Mouse (Mus musculus): ENCODE measurements around the gene Ano4. TPM values are rescaled to one million over a fixed set of nuclear protein-coding genes. Genes with fewer than 3 reads are reported as not detected.

Gene Ano4
- polyA plus RNA-seq, 1 experiment from 2014 or later, result 8.5 TPM

- ATAC-seq (replicated peaks), result no peak
- Histone ChIP-seq H3K4me2 (no peak overlapping the region), H3K9ac (no peak overlapping the region), H3K4me1 (no peaks in the 10 kb centered on the region), H3K27me3 (replicated peaks) (no peaks in the 10 kb centered on the region), H3K36me3 (replicated peaks) (no peaks in the 10 kb centered on the region), H3K4me3 (no peak overlapping the region), H3K27ac (no peak overlapping the region), H3K9me3 (no peaks in the 10 kb centered on the region)
- 66% methylated on average over 6 of the region's 6 CpGs for WGBS
Measured at GRCm38 (mm10) chr10:88978932-88979331, 365.6 kb downstream of the Ano4 start.

- H3K36me3 ChIP-seq (replicated peaks), result no peaks in the 10 kb centered on the region
Measured at GRCm38 (mm10) chr10:88970951-88971725, 373.4 kb downstream of the Ano4 start.

GRCm38 (mm10) chr10:88968586-88968985, 376.0 kb downstream of the Ano4 start:
- H3K36me3 ChIP-seq (replicated peaks), result no peaks in the 10 kb centered on the region
- 92% methylated on average over 5 of the region's 5 CpGs for WGBS
- H3K9ac ChIP-seq, result no peak overlapping the region
- H3K9me3 ChIP-seq, result no peaks in the 10 kb centered on the region
- no peak overlapping the region for H3K27ac ChIP-seq
- H3K27me3 ChIP-seq (replicated peaks), result no peaks in the 10 kb centered on the region
- H3K4me2 ChIP-seq, result no peak overlapping the region
- no peak overlapping the region for H3K4me3 ChIP-seq
- ATAC-seq (replicated peaks), result no peak
- no peaks in the 10 kb centered on the region for H3K4me1 ChIP-seq

More at GRCm38 (mm10) chr10:88970951-88971725, 373.4 kb downstream of the Ano4 start:
- ATAC-seq (replicated peaks), result no peak
- no peak overlapping the region for H3K27ac ChIP-seq
- no peak overlapping the region for H3K4me2 ChIP-seq
- 90% methylated on average over 7 of the region's 7 CpGs for WGBS
- H3K4me1 ChIP-seq, result no peaks in the 10 kb centered on the region
- no peak overlapping the region for H3K9ac ChIP-seq
- H3K4me3 ChIP-seq, result no peak overlapping the region
- no peaks in the 10 kb centered on the region for H3K27me3 ChIP-seq (replicated peaks)
- H3K9me3 ChIP-seq, result no peaks in the 10 kb centered on the region

- H3K36me3 ChIP-seq (replicated peaks), result no peaks in the 10 kb centered on the region
- H3K4me2 ChIP-seq, result no peak overlapping the region
- H3K9me3 ChIP-seq, result no peaks in the 10 kb centered on the region
- WGBS, result 85% methylated on average over 5 of the region's 5 CpGs
- H3K27me3 ChIP-seq (replicated peaks), result no peaks in the 10 kb centered on the region
- no peak overlapping the region for H3K9ac ChIP-seq
- H3K4me1 ChIP-seq, result no peaks in the 10 kb centered on the region
- H3K27ac ChIP-seq, result no peak overlapping the region
- ATAC-seq (replicated peaks), result no peak
- no peak overlapping the region for H3K4me3 ChIP-seq
Measured at GRCm38 (mm10) chr10:88960791-88961190, 383.8 kb downstream of the Ano4 start.

- H3K4me2 ChIP-seq, result no peak overlapping the region
- H3K4me3 ChIP-seq, result no peak overlapping the region
- no peak overlapping the region for H3K9ac ChIP-seq
- H3K27ac ChIP-seq, result no peak overlapping the region
- no peaks in the 10 kb centered on the region for H3K27me3 ChIP-seq (replicated peaks)
- H3K9me3 ChIP-seq, result no peaks in the 10 kb centered on the region
- ATAC-seq (replicated peaks), result no peak
- no peaks in the 10 kb centered on the region for H3K4me1 ChIP-seq
- 82% methylated on average over 4 of the region's 4 CpGs for WGBS
- no peaks in the 10 kb centered on the region for H3K36me3 ChIP-seq (replicated peaks)
Measured at GRCm38 (mm10) chr10:88950297-88950653, 394.3 kb downstream of the Ano4 start.

GRCm38 (mm10) chr10:88949649-88950296, 394.8 kb downstream of the Ano4 start:
- no peaks in the 10 kb centered on the region for H3K27me3 ChIP-seq (replicated peaks)
- H3K4me1 ChIP-seq, result no peaks in the 10 kb centered on the region
- H3K4me2 ChIP-seq, result no peak overlapping the region
- WGBS, result 93% methylated on average over 12 of the region's 12 CpGs
- no peaks in the 10 kb centered on the region for H3K9me3 ChIP-seq
- H3K9ac ChIP-seq, result no peak overlapping the region
- H3K36me3 ChIP-seq (replicated peaks), result no peaks in the 10 kb centered on the region
- H3K27ac ChIP-seq, result no peak overlapping the region
- H3K4me3 ChIP-seq, result no peak overlapping the region
- no peak for ATAC-seq (replicated peaks)

Other genes with a start within 250 kb of the Ano4 start
- 3.9 and 4.5 TPM in 2 replicates for gene Gas2l3, start 99.2 kb upstream of the Ano4 start, polyA plus RNA-seq (2015; fragmentation: Nextera tagmentation; extraction: Ambion mirVana)
- gene Nr1h4, start 188.8 kb upstream of the Ano4 start, polyA plus RNA-seq (2015; fragmentation: Nextera tagmentation; extraction: Ambion mirVana), result 0.08 TPM in 1 of 2 replicates, not detected in the other